Mouse (Mus musculus) liver, embryonic 11.5 days (tissue): Measurements from ENCODE around the gene Exoc3l2. TPM values are rescaled to one million over a fixed set of nuclear protein-coding genes. Genes with fewer than 3 reads are reported as not detected.
A peak's percentile ranks its signal among the peaks of the same experiment; 100 is the strongest.

Experiments
- ATAC-seq: fragments of 200-750 bp; cut with Nextera tagmentation; replicated peaks from 2 replicates; pipeline ENCODE4 v1.8.0; 2017; ENCODE audit warnings: moderate number of reproducible peaks, mild to moderate bottlenecking, moderate TSS enrichment, moderate library complexity; ENCODE audit not compliant: low FRiP score
- DNase-seq: peaks from one replicate; pipeline ENCODE4 v3.0.0-alpha.2; 2017; ENCODE audit warnings: low spot score
- H3K27ac ChIP-seq: fragments of 300-500 bp; sonication (generic); 2 replicates; pipeline ENCODE4 v1.5.1; 2014; ENCODE audit warnings: mild to moderate bottlenecking, low read depth, low read length, control low read depth
- H3K27me3 ChIP-seq: fragments of 300-500 bp; sonication (generic); replicated peaks from 2 replicates; pipeline ENCODE4 v1.6.1; 2014; ENCODE audit warnings: low read length, mixed read lengths; ENCODE audit not compliant: control insufficient read depth, insufficient read depth
- H3K36me3 ChIP-seq: fragments of 300-500 bp; sonication (generic); 2 replicates; pipeline ENCODE4 v1.6.1; 2014; ENCODE audit warnings: mild to moderate bottlenecking, low read length, moderate library complexity, mixed read lengths; ENCODE audit not compliant: control insufficient read depth, insufficient read depth
- H3K4me1 ChIP-seq: fragments of 300-500 bp; sonication (generic); replicated peaks from 2 replicates; pipeline ENCODE4 v1.6.1; 2014; ENCODE audit warnings: low read length, mixed read lengths; ENCODE audit not compliant: control insufficient read depth, insufficient read depth
- H3K4me2 ChIP-seq: fragments of 300-500 bp; sonication (generic); 2 replicates; pipeline ENCODE4 v1.6.1; 2014; ENCODE audit warnings: mild to moderate bottlenecking, control low read depth, moderate library complexity
- H3K4me3 ChIP-seq: fragments of 300-500 bp; sonication (generic); 2 replicates; pipeline ENCODE4 v1.5.1; 2014; ENCODE audit warnings: low read depth, low read length, control low read depth
- H3K9ac ChIP-seq: fragments of 300-500 bp; sonication (generic); 2 replicates; pipeline ENCODE4 v1.6.1; 2014; ENCODE audit warnings: low read depth, low read length, control low read depth
- H3K9me3 ChIP-seq: fragments of 300-500 bp; sonication (generic); 2 replicates; pipeline ENCODE4 v1.6.1; 2016; ENCODE audit warnings: low read length, inconsistent platforms, mixed read lengths; ENCODE audit not compliant: control insufficient read depth
- WGBS: fragments of 180-500 bp; shearing (Covaris S2); extraction: QIAGEN DNeasy Blood & Tissue Kit; methylation state at CpG from one replicate; pipeline ENCODE4 v1.1.7; 2014; 5-methylcytosine and 5-hydroxymethylcytosine counted together
- polyA plus RNA-seq: library from polyadenylated mRNA; unstranded; fragments of >200 nt; fragmentation: Nextera tagmentation; extraction: Ambion mirVana; gene quantifications from 2 replicates; pipeline ENCODE4 v1.2.1, GENCODE M21; 2014

Exoc3l2 gene
- 4.3 and 5.6 TPM in 2 replicates for polyA plus RNA-seq

- ATAC-seq, result peak; percentile 24; the same call in 1 of the 2 replicates
These were observed at the start of gene Exoc3l2 for GRCm38 (mm10) chr7:19462884-19463381. TSS of gene Exoc3l2 (plus strand) at chr7:19463331.

GRCm38 (mm10) chr7:19413525-19413924 lies 49.6 kb upstream of the Exoc3l2 start:
- Histone ChIP-seq H3K4me1 (no peaks in the 10 kb centered on the region), H3K36me3 (no peaks in the 10 kb centered on the region), H3K9me3 (no peaks in the 10 kb centered on the region), H3K4me3 (no peak overlapping the region), H3K27me3 (peaks cover 27% of the 10 kb centered on the region), H3K27ac (no peak overlapping the region), H3K9ac (no peak overlapping the region), H3K4me2 (no peak overlapping the region)
- WGBS, result 76% methylated on average over 3 of the region's 3 CpGs
- ATAC-seq (no peak), DNase-seq (no peak)

More at GRCm38 (mm10) chr7:19462884-19463381, at the start of gene Exoc3l2:
- Histone ChIP-seq H3K9ac (peak within 1 kb of the TSS; percentile 47), H3K27me3 (0 out of 2 replicates have a peak, but pooled peaks cover 4% of the 10 kb centered on the region), H3K9me3 (no peaks in the 10 kb centered on the region), H3K4me2 (peak within 1 kb of the TSS; percentile 53), H3K27ac (peak within 1 kb of the TSS; percentile 63), H3K4me1 (peaks cover 22% of the 10 kb centered on the region), H3K4me3 (peak within 1 kb of the TSS; percentile 42), H3K36me3 (no peaks in the 10 kb centered on the region)
- DNase-seq, result no peak
- 23% methylated on average over 6 of the region's 6 CpGs for WGBS

GRCm38 (mm10) chr7:19416590-19416989 lies 46.5 kb upstream of the Exoc3l2 start:
- peaks cover 5% of the 10 kb centered on the region; the same call in 1 of the 2 replicates for H3K4me1 ChIP-seq
- ATAC-seq (no peak), DNase-seq (no peak)
- H3K4me2 ChIP-seq, result no peak overlapping the region
- peaks cover 51% of the 10 kb centered on the region for H3K27me3 ChIP-seq
- no peaks in the 10 kb centered on the region for H3K9me3 ChIP-seq
- H3K27ac ChIP-seq, result no peak overlapping the region
- 52% methylated on average over 15 of the region's 15 CpGs for WGBS
- no peaks in the 10 kb centered on the region for H3K36me3 ChIP-seq
- no peak overlapping the region for H3K9ac ChIP-seq
- no peak overlapping the region for H3K4me3 ChIP-seq

- Histone ChIP-seq H3K4me1 (peaks cover 5% of the 10 kb centered on the region; the same call in 1 of the 2 replicates), H3K4me2 (no peak overlapping the region), H3K27me3 (peaks cover 45% of the 10 kb centered on the region), H3K9ac (no peak overlapping the region), H3K9me3 (no peaks in the 10 kb centered on the region), H3K4me3 (no peak overlapping the region), H3K27ac (no peak overlapping the region), H3K36me3 (no peaks in the 10 kb centered on the region)
- no peak for ATAC-seq
- no peak for DNase-seq
- WGBS, result 5% methylated on average over 28 of the region's 28 CpGs
These were observed 43.0 kb upstream of the Exoc3l2 start for GRCm38 (mm10) chr7:19420121-19420520.

- WGBS, result 11% methylated on average over 43 of the region's 43 CpGs
- H3K27me3 ChIP-seq, result peaks cover 36% of the 10 kb centered on the region
- H3K9me3 ChIP-seq, result no peaks in the 10 kb centered on the region
These were observed 42.1 kb upstream of the Exoc3l2 start for GRCm38 (mm10) chr7:19420821-19421636.

GRCm38 (mm10) chr7:19423083-19423482 lies 40.0 kb upstream of the Exoc3l2 start:
- DNase-seq, result no peak
- WGBS, result 88% methylated on average over 3 of the region's 3 CpGs
- ATAC-seq, result no peak
- Histone ChIP-seq H3K4me3 (no peak overlapping the region), H3K4me1 (peaks cover 5% of the 10 kb centered on the region; the same call in 1 of the 2 replicates), H3K36me3 (peaks cover 9% of the 10 kb centered on the region; the same call in 1 of the 2 replicates), H3K9me3 (no peaks in the 10 kb centered on the region), H3K9ac (no peak overlapping the region), H3K27me3 (peaks cover 26% of the 10 kb centered on the region), H3K27ac (no peak overlapping the region), H3K4me2 (no peak overlapping the region)

More at GRCm38 (mm10) chr7:19420821-19421636, 42.1 kb upstream of the Exoc3l2 start:
- no peak overlapping the region for H3K27ac ChIP-seq
- ATAC-seq (peak; percentile 96), DNase-seq (peak; percentile 80)
- H3K4me1 ChIP-seq, result peaks cover 5% of the 10 kb centered on the region; the same call in 1 of the 2 replicates
- peak overlapping the region; percentile 67 for H3K4me2 ChIP-seq
- peaks cover 3% of the 10 kb centered on the region; the same call in 1 of the 2 replicates for H3K36me3 ChIP-seq
- H3K9ac ChIP-seq, result no peak overlapping the region
- peak overlapping the region; percentile 39 for H3K4me3 ChIP-seq

- Histone ChIP-seq H3K9ac (no peak overlapping the region), H3K4me2 (no peak overlapping the region), H3K9me3 (no peaks in the 10 kb centered on the region), H3K4me1 (peaks cover 5% of the 10 kb centered on the region; the same call in 1 of the 2 replicates), H3K27ac (no peak overlapping the region), H3K4me3 (no peak overlapping the region), H3K36me3 (peaks cover 11% of the 10 kb centered on the region; the same call in 1 of the 2 replicates), H3K27me3 (peaks cover 21% of the 10 kb centered on the region)
- DNase-seq, result no peak
- no peak for ATAC-seq
- WGBS, result 58% methylated on average over 4 of the region's 4 CpGs
These were observed 39.1 kb upstream of the Exoc3l2 start for GRCm38 (mm10) chr7:19424051-19424450.

- Histone ChIP-seq H3K9ac (no peak overlapping the region), H3K4me1 (no peaks in the 10 kb centered on the region), H3K27ac (no peak overlapping the region), H3K4me3 (no peak overlapping the region), H3K9me3 (no peaks in the 10 kb centered on the region), H3K36me3 (peaks cover 21% of the 10 kb centered on the region), H3K4me2 (no peak overlapping the region), H3K27me3 (no peaks in the 10 kb centered on the region)
- DNase-seq, result no peak
- ATAC-seq, result no peak
- 76% methylated on average over 6 of the region's 6 CpGs for WGBS
These were observed 36.8 kb upstream of the Exoc3l2 start for GRCm38 (mm10) chr7:19426349-19426748.
